Mouse (Mus musculus) liver (tissue): ENCODE measurements at regions not wholly inside any gene's neighbourhood (a gene's known extent, or its start where the extent isn't known, plus 50 kb on each side); places are given as distances from the start of the nearest gene placed in this dataset.
A peak's percentile ranks its signal among the peaks of the same experiment; 100 is the strongest.

Experiments used
- DNase-seq: peaks from one replicate; pipeline ENCODE4 v3.0.0-alpha.2; 2020; ENCODE audit warnings: mixed read lengths

DNA sequence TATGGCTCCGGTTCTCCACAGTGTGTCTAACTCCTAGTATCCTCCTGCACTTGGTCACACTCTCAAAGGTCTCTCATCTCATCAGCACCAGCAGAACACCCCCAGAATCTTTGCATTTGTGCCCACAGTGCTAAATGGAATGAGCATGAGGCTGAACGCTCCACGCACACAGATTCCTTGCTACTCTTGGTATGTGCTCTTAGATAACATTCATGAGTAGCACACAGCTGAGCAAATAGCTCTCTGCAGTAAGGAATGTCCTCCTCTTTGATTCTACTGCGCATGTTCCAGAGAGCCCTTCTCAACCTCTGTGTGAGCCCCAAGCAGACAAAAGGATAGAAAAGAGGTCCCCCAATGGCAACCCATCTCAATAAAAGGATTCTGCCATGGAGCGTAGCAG, 326.1 kb upstream of the Zfp637 start:
- DNase-seq, result no peak

DNA sequence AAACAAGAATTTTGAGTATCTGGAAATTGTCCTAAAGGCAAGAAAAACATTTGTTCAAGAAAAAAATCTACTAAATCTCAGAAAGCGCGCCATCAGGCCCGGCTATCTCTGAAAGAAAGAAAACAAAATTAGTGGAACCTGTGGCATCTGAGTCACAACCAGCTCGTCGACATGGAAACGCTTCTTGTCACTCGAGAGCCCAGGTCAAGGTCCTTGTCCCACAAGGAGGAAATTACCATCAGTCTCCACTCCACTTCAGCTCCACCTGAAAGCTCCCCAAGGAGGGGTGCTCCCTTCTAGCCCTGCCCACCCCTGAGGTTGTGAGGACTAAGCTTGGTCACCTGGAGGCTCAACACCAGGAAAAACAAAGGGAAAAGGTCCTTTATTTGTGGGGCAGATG, 324.1 kb upstream of the Zfp637 start:
- no peak for DNase-seq

DNA sequence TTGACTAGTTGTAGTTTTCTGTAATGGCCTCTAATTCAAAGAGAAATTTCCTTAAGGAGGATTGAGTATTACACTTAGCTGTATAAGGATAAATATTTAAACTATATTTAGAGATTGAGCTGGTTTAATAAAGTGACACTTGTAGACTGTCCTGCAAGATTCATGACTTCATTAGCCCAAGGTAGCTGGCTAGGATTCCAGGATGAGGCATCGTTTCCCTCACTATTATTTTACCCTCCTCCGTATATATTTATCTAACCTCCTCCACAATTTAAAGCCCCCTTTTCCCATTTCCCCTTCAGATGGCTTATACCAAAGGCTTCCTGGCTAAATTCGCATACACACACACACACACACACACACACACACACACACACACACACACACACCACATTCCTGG, 322.0 kb upstream of the Zfp637 start:
- no peak for DNase-seq

DNA sequence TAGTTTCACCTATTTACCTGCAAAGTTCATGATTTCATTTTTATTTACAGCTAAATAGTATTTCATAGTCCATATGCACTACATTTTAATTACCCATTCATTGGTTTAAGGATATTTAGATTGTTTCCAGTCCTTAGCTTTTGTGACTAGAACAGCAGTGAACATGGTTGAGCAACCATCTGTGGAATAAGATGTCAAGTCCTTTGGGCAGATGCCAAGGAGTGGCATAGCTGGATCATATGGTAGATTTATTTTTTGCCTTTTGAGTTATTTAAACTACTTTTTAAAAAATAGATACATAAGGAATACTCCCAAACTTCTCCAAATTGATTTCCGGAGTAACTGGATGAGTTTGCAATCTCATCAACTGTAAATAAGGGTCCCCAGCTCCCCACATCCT, 321.5 kb upstream of the Zfp637 start:
- DNase-seq, result no peak

DNA sequence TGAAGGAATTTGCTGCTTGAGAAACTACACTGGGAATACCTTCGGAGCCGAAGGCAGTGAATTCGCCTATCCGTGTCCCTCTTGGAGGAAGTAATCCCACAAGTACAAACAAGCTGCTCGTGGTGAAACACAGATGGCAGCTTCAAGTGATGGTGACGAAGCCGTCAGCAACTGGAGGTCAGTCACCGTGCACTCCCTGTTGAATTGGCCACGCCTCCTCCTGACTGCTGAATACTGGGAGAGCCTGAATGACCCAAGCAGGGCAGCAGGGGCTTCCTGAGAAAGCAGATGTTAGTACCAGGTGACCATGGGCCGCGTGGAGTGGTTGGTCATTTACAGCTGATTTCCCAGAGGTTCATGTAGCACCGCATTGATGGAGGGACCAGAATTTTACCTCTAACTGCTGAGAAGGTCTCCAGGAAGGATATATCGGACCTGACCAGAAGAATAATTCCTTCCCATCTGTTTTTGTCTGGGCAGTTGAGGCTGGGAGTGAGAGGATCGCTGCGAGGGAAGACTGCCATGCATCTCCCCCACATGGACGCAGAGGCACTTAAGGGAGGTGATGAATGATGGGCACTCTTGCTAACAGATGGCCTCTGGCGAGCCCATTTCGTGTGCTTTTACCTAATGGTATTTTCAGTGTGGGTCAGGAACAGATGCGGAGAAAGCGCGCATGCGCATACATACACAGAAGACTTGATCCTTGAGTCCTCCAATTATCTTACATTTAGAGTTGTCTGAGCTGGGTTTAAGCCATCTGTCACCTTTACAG, 314.6 kb upstream of the Zfp637 start:
- no peak for DNase-seq

DNA sequence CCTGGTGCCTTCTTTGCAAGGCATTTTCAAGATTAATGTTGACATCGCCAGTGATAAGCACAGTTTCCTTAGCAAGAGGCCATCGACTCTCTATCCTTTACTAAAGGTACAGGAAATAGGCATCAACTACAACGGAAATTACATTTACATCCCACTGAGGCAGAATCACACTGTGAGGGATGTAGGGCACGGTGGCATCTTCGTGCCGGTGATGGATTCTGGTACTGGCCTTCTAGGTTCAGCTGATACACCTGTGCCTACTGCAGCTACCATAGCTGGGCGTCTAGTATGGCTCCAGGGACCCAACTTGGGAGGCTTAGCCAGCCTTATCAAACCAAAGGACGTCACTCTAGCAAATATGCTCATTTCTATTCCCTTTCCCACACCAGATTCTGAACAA, 313.5 kb upstream of the Zfp637 start:
- DNase-seq, result no peak

DNA sequence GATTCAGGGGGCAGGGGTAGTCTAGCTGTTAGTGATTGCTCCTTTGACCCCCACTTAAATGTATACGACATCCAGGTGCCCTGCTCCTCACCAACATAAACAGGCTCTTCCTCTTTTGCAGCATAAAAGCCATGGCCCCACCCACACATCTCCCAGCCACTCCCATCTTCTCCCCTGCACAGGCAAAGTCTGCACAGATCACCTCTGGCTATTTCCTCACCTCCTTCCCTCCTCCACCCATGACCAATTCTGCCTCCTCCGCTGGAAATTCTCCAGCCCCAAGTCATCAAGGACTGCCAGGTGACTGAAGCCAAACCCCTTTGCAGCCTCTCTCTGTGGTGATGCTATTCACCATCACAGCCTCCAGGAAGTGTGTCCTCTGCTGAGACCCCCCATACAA, 306.8 kb upstream of the Zfp637 start:
- no peak for DNase-seq

DNA sequence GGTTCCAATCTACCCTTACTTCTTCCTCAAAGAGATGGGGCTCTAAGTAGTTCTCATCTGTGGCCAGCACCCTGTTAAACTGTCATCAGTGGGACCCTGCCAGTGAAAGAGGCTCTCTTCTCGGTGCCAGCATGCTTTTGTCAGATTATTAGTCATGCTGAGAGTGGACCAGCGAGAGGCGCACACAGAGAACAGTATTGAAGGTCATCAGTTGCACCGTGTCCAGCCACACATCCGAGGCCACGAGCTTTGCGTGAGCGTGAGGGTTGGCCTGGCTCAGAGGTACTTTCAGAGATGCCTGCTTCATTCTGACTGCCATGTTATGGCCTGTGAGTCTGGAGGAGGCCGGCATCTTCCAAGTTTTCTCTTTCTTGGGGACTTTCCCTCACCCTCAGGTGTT, 306.0 kb upstream of the Zfp637 start:
- DNase-seq, result no peak

DNA sequence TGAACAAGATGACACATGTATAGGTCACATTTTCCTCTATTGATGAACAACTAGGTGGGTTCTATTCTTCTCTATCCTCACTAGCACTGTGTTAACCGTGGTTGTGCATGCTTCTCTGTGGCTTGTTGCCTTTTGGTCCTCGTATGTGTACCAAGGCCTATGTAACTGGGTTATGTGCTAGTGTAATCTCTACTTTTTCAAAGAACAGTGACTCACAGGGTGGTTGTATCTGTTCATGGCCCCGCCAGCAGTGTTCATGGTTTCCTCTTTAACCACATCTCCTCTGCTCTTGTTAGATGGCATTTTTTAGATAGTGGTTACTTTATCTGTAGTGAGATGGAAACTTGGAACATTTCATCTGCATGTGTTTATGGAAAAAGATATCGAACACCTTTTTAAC, 304.9 kb upstream of the Zfp637 start:
- DNase-seq, result no peak

DNA sequence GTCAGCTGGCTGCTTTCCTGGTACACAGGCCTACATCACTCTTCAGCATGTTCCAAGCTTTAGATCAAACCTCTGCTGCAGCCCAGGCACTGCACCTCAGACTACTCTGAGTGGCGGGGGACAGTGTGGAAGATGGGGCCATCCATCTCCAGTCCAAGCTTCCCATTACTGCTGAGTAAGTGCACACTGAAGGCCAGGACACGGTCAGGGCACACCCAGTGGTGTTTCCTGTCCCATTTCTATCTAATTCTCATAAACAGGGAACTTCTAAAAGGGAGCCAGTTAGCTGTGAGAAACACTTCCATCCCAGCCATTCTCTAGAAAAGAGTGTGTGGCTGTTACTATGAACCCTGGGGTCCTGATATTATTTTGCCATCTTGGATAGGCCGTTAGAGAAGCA, 298.5 kb upstream of the Zfp637 start:
- DNase-seq, result no peak

DNA sequence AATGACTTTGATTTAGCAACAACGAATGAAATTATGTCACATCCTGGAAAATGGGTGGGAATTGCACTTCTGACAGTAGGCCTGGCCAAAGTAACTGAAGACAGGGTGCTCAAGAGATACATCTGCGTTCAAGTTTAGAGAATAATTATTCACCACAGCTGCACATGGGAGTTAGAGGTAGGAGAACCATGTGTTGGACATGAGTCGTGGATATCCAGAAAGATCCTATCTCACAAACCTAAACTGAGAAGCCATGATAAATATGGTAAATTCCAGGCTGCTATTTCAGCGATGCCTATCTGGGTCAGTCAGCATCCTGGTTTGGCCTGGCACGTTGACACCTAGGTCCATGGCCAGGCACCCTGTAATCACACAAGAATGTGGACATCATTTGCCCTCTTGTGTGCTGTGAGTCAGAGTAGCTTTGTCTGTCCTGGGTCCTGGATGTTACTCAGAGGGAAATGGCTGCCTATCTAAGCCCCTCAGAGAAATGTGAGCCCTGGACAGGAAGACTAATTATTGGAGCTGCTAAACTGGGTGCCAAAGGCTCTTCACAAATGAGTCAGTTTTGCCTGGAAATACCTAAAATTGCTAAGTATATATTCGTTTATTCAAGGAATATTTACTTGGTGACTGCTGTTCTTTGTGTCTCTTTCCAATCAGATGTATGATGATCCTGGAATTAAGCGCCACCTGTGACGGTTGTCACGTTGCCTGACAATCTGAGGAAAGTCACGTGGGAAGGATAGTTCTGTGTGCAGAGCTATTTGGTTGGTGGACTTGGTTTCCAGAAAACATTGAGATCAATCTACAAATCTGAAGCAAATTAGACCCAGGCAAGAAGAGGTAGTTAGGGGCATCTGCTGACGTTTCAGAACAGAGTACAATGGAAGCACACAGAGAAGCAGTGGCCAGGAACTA, 296.4 kb upstream of the Zfp637 start:
- DNase-seq, result no peak

DNA sequence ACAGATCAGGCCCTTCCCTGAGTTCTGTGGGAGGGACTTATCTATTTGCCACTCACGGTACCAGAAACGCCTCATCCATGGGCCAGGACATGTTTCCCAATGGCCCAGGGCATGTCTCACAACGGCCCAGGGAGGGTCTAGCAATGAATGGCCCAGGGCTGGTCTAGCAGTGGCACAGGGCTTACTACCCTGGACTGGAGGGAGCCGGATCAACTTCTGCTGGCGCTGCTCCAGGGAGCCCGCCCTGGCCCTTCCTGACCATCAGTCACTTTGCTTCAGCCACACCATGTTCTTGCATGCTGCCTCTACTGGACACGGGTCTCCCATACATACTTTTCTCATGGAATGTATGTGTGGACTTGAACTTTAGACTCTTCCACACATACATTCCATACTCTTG, 290.1 kb upstream of the Zfp637 start:
- DNase-seq, result no peak

DNA sequence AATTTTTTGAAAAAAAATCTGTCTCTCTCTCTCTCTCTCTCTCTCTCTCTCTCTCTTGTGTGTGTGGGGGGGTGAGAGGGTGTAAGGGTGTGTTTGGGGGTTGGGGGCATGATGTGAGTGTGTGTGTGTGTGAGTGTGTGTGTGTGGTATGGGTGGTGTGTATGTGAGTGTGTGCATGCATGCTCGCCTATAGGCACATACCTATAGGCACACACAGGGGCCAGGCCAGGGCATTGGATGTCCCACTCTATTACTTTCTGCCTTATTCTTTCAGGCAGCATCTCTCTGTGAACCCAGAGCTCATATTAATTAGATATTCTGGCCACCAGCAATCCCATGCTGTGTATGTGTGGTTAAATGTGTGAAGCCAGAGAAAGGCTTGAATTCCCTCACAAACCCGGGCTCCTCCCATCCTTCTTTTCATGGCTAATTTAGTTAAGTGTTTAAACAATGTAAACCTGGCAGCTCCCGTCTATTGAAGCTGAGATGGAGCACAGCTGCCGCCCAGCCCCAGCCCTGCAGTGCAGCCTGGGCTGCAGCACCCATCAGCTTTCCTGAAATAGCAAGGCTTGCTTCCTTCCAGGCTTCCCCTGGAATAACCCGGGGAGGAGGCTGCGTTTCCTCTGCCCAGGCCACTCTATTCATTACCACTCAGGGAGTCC, 288.8 kb upstream of the Zfp637 start:
- peak; percentile 10 for DNase-seq

DNA sequence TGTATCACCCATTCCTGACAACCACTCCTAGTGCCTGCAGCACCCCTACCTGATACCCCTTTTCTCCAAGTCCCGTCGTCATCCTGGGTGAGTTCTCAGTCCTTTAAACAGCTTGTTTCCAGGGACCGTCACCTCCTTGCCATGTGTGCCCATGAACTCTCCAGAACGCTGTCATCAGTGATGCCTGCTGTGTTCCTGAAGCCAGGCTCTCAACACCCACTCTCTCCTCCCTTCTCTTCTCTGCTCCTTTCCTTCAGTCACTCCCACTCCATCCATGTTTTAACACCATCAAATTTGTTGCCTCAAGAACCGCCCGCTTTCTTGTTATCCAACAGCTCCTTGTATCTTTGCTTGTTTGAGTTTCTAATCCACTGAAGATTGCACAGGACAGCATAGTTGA, 277.8 kb upstream of the Zfp637 start:
- DNase-seq, result no peak

DNA sequence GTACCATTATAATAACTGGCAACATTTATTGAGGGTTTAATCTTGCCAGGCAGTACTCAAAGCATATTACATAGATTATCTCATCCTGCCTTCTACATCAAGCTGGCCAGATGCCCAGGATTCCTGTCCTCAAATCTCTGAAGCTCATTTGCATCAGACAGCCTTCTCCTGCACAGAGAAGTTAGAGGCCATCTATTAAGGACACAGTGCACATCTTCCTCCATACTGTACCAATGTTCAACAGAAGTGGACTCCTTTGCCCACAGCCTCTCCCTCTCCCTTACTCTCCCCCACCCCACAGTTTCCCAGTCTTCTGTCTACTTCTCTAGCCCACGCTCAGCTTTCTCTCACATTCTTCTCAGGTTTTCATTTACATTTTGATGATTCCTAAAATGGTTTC, 277.3 kb upstream of the Zfp637 start:
- no peak for DNase-seq

DNA sequence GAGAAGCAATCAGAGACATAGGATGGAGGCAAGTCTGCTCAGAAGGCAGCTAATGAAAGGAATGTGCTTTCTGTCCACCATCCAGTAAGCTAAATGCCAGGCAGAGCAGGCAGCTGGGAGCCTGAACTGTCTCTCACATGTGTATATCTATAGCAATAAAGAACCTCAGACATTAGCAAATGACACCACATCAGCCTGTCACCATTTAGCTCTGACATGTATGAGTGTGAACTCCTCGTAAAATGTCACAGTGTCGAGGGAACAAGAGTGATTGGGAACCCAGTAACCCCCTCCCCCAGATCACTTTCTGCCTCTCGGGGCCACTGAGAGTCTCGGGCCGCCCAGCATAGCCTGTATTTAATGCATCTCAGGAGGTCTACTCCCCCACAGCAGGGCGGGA, 274.2 kb upstream of the Zfp637 start:
- DNase-seq, result no peak

DNA sequence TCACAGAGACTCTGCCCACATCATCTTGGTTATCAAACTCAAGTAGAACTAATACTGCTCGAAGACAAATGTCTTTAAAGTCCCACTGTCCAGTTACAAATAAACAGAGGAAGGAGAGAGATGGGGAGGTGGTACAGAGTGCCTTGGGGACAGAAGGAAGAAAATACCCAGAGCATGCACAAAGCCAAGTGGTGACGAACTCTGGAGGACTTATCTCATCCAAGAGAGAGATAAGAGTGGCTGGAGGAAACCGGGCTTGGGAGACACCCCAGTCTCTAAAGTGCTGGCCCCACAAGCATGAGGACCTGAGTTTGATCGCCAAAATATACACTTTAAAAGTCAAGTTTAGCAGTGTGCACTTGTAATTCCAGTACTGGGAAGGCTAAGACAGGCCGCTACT, 273.3 kb upstream of the Zfp637 start:
- no peak for DNase-seq

DNA sequence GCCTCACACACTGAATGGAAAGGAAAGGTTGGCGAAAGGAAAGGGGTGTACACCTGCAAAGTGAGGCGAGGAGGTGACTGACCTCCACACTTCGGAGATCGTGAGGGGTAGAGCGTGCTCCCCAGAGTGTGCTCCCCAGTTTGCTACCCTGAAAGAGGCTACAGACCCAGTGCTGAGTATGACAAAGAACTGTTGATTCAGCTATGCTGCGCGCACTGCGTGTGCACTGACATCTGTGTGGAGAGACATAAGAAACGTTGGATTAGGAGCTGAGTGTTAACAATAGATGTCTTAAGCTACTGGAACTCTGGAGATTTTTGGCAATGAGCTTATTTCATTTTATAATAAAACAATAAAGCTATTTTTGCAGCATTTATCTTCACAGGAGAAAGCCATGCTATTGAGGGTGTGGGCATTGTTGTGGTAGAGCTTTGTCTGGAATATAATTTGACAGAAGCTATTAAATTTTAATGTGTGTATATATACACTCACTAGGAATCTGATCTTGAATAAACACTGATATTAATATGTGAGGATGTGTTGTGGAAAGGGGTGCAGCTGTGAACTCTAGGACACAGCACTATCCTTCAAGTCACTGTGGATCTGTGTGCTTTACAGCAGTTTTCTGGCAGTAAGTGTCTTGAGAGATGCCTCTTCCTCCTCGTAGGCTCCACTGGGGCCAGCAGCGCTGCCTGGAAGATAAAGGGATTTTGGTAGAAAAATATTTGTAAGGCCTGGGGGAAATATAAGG, 271.2 kb upstream of the Zfp637 start:
- DNase-seq, result no peak

DNA sequence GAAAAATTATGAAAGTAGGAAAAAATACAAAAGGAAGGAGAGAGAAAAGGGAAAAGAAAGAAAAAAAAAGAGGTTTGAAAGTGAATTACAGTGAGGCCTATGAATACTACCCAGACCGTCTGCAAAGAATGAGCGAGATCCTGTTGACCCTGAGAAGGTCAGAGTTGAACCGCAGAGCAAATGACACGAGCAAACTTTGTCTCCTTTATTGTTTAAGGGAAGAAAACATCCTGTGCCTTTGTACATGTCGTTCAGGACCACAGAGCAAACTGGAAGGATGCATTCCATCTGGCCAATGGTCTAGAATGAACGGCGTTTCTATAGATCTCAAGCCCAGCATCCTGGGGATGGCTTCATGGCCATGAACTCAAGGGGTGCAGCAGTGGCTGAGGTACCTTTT, 270.6 kb upstream of the Zfp637 start:
- DNase-seq, result no peak

DNA sequence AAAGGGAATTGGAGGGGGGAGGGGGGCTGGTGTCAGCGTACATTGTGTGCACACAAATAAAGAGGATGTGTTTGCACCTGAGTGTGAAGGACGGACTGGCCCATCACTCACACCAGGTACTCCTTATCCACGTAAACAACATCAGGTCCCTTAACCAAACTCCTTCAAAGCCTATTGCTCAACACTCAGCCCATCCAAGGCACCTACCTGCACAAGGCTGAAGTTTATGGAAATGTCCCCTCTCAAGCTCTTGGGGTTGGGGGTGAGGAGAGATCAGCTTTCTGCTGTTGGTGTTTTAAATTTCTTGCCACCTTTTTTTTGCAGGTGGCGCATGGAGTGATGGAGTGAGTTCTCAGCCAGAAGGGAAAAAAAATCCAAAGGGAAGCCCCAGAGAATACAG, 270.2 kb upstream of the Zfp637 start:
- DNase-seq, result no peak

DNA sequence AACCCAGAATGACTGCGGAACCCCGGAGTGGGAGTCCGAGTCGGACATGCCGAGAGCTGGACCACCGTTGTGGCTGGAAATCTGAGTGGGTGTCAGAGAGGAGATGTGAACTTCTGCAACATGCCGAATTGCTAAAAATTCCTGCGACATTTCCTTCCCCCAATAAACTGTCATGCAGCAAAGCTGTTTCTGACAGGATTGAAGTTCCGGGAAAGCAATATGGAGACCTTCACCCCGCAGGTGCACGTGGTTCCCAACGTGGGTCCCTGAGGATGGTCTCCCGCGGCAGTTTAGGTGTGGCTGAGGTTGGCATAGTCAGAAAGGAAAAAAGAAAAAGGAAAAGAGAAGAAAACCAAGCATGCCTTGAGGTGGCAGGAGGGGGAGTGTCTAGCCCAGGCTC, 269.0 kb upstream of the Zfp637 start:
- no peak for DNase-seq

DNA sequence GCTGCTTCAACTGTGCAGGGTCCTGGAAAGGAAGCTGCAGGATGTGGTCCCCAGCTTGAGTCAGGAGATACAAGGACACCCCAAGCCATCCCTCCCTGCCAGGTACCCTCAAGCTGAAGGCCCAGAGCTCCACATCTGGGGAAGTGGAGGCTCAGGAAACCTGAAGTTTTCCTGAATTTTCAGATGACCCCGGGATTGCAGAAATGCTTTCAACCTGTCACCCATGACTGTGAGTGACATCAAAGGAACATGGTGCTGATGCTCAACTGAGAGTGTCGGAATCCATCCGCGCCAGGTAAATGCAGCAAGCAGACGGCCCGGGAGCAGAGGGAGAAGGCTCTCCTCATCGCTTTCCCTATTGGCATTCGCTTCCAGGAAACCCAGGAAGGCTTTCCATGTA, 267.6 kb upstream of the Zfp637 start:
- no peak for DNase-seq

DNA sequence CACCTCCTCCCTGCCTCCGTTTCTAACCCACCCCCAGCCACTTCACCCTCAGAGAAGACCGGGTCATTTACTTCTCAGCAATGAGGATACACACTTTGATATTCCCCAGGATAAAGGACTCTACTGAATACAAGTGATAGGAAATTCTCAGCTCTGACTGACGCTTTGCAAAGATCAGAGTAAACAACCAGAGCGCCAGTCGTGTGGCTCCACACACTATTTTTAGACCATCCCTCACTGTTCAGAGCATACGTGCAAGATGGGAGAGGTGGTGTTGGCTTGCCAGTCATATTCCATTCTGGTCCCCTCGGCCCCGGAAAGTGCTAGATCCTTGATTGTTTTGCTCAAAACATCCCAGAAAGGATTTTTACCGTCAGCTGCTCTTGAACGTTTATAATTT, 266.8 kb upstream of the Zfp637 start:
- no peak for DNase-seq
